Mouse (Mus musculus): ENCODE measurements around the gene Ccdc170. TPM values are rescaled to one million over a fixed set of nuclear protein-coding genes. Genes with fewer than 3 reads are reported as not detected.
"Not testable (repeated sequence)": the region's sequence is repeated elsewhere in the genome, so short reads cannot be mapped to it uniquely, and the experiment has no call there.

Ccdc170 gene
- total RNA-seq (2017) = not detected in 2 replicates

- ATAC-seq (replicated peaks in 1 of 2; ENCODE audit: insufficient read depth in 1 of 2, low FRiP score in 2 of 2, low TSS enrichment in 1 of 2, low read depth in 1 of 2, poor library complexity in 2 of 2, severe bottlenecking in 2 of 2) = no peak
Measured at GRCm38 (mm10) chr10:4482355-4482754, at the start of gene Ccdc170. TSS of gene Ccdc170 (plus strand) at chr10:4482502.

DNA sequence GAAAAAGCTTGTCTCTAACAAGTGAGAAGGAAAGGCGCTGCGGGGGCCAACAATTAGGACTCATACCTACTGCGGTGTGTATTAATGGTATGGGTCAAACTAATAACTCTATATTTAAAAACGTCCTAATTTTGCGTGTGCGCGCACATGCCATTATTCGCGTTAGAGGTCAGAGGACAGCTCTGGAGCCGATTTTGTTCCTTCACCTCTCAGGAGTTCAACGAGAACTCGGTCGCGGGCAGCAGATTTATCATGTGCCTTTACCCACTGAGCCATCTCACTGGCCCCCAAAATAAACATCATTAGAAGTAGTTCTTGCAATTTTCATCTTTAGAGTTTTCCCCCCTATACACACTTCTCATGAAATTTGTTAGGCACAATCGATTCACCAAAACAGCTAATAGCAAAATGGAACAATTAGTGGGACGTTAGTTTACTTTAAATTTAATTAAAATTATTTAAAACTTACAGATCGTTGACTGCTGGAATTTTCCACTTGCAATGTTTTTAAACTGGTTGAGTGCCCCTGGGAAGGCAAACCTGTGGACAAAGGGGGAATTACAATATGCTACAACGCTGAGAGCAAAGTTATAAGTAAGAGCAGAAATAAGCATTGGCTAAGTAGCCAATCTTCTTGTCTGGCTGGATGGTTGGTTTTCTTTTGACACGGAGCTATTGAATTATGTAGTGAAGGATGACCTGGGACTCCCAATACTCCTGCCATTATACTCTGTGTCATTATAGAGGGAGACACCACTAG lies 49.1 kb upstream of the Ccdc170 start:
- 0 out of 4 replicates have a peak, but pooled peaks have one; percentile 24 to 37 for ATAC-seq (replicated peaks in 1 of 2; ENCODE audit: insufficient read depth in 1 of 2, low FRiP score in 2 of 2, low TSS enrichment in 1 of 2, low read depth in 1 of 2, poor library complexity in 2 of 2, severe bottlenecking in 2 of 2)

GRCm38 (mm10) chr10:4433871-4434270 lies 48.4 kb upstream of the Ccdc170 start:
- not testable (repeated sequence) for ATAC-seq (replicated peaks in 1 of 2; ENCODE audit: insufficient read depth in 1 of 2, low FRiP score in 2 of 2, low TSS enrichment in 1 of 2, low read depth in 1 of 2, poor library complexity in 2 of 2, severe bottlenecking in 2 of 2)

- no peak for ATAC-seq (replicated peaks in 1 of 2; ENCODE audit: insufficient read depth in 1 of 2, low FRiP score in 2 of 2, low TSS enrichment in 1 of 2, low read depth in 1 of 2, poor library complexity in 2 of 2, severe bottlenecking in 2 of 2)
Measured at GRCm38 (mm10) chr10:4435416-4435815, 46.9 kb upstream of the Ccdc170 start.

- ATAC-seq (replicated peaks in 1 of 2; ENCODE audit: insufficient read depth in 1 of 2, low FRiP score in 2 of 2, low TSS enrichment in 1 of 2, low read depth in 1 of 2, poor library complexity in 2 of 2, severe bottlenecking in 2 of 2) = 0 out of 4 replicates have a peak, but pooled peaks of 1 of the 2 experiments have one; percentile 21
Measured at GRCm38 (mm10) chr10:4456409-4456808, 25.9 kb upstream of the Ccdc170 start.

GRCm38 (mm10) chr10:4460201-4460600 lies 22.1 kb upstream of the Ccdc170 start:
- no peak for ATAC-seq (replicated peaks in 1 of 2; ENCODE audit: insufficient read depth in 1 of 2, low FRiP score in 2 of 2, low TSS enrichment in 1 of 2, low read depth in 1 of 2, poor library complexity in 2 of 2, severe bottlenecking in 2 of 2)

- no peak for ATAC-seq (replicated peaks in 1 of 2; ENCODE audit: insufficient read depth in 1 of 2, low FRiP score in 2 of 2, low TSS enrichment in 1 of 2, low read depth in 1 of 2, poor library complexity in 2 of 2, severe bottlenecking in 2 of 2)
Measured at GRCm38 (mm10) chr10:4465799-4466198, 16.5 kb upstream of the Ccdc170 start.

DNA sequence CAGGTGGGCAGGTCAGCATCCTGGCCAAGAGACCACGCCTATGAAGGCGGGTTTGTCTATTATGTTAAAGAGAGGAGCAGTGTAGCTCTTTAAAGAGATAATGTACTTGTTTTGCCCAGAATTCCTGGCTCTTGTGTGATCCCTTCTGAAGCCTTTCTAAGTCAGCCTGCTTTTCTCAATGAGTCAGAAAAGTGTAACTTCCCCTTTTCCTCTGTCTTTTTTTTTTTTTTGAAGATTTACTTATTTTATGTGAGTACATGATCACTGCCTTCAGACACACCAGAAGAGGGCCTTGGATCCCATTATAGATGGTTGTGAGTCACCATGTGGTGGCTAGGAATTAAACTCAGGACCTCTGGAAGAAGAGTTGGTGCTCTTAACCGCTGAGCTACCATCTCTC lies 12.9 kb upstream of the Ccdc170 start:
- peak in 1 of 2 experiments; percentile 39; a peak in 2 of 4 replicates for ATAC-seq (replicated peaks in 1 of 2; ENCODE audit: insufficient read depth in 1 of 2, low FRiP score in 2 of 2, low TSS enrichment in 1 of 2, low read depth in 1 of 2, poor library complexity in 2 of 2, severe bottlenecking in 2 of 2)

DNA sequence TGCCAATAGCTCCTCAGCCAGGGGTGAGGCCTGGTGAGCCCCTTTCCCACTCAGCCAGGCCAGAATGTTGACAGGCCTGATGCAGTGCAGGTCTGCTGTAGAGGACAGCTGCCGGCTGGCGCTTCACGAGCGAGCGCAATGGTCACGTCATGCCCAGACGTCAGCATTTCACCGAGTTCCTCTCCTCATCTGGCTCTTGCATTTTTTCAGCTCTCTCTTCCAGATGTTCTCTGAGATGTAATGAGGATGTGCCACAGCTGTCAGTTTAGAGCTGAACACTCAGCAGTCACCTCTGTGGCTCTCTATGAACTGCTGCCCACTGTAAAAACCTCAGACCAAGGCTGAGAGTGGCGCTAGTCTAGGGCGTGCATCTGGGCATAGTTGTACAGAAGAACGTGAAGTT lies 8.7 kb upstream of the Ccdc170 start:
- ATAC-seq (replicated peaks in 1 of 2; ENCODE audit: insufficient read depth in 1 of 2, low FRiP score in 2 of 2, low TSS enrichment in 1 of 2, low read depth in 1 of 2, poor library complexity in 2 of 2, severe bottlenecking in 2 of 2) = no peak

DNA sequence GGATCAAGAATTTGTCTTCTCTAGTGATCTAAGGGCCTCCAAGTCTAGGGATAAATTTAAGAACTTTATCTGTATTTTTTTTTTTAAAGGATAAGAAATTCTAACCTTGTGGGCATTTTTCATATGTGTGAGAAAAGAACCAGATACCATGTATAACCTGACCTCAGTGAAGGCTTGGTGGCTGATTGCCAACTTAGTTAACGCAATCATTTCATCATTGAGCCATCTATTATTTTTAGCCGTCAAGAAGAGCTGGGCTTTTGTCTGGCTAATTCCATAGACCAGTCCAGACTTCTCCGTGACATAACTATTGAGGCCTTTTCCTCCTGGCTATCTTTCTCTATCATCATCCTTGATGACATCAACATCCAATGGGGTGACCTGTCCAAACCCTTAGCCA lies 6.9 kb upstream of the Ccdc170 start:
- ATAC-seq (replicated peaks in 1 of 2; ENCODE audit: insufficient read depth in 1 of 2, low FRiP score in 2 of 2, low TSS enrichment in 1 of 2, low read depth in 1 of 2, poor library complexity in 2 of 2, severe bottlenecking in 2 of 2) = no peak

DNA sequence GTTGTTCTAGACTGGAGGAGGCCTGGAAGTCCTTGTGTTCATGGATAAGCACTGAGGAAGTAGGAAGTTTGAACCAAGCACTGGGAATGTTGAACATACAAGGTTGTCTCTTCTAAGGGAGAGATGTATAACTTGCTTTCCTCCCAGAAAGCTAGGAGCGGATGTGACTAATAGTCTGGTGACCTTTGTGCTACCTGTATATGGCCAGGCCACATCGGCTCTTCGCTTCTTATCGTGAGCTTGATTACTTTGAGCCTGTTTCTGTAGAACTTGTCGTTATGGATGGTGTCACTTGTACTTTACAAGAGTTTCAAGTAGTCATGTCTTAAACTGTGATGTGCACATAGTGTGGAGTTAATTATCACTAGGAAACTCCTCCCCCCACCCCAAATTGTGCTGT lies 5.7 kb upstream of the Ccdc170 start:
- no peak for ATAC-seq (replicated peaks in 1 of 2; ENCODE audit: insufficient read depth in 1 of 2, low FRiP score in 2 of 2, low TSS enrichment in 1 of 2, low read depth in 1 of 2, poor library complexity in 2 of 2, severe bottlenecking in 2 of 2)

DNA sequence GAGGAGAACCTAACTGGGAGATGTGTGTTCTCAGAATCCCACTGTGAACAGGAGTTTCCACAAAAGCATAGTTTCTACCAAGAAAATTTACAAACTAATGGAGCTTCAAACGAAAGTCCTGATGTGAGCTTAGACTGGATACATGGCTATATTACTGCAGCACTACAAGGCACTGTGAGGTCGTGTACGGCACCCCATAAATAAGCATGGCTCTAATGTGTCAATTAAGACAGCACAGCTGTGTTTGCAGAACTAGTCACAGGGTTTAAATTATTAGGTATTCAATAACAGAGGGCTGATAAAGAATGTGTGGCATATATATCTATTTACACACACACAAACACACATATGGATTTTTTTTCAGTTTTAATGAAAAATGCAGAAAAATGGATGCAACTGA lies 1.4 kb upstream of the Ccdc170 start:
- ATAC-seq (replicated peaks in 1 of 2; ENCODE audit: insufficient read depth in 1 of 2, low FRiP score in 2 of 2, low TSS enrichment in 1 of 2, low read depth in 1 of 2, poor library complexity in 2 of 2, severe bottlenecking in 2 of 2) = no peak

GRCm38 (mm10) chr10:4481695-4482094 lies 607 bp upstream of the Ccdc170 start:
- no peak for ATAC-seq (replicated peaks in 1 of 2; ENCODE audit: insufficient read depth in 1 of 2, low FRiP score in 2 of 2, low TSS enrichment in 1 of 2, low read depth in 1 of 2, poor library complexity in 2 of 2, severe bottlenecking in 2 of 2)

- no peak for ATAC-seq (replicated peaks in 1 of 2; ENCODE audit: insufficient read depth in 1 of 2, low FRiP score in 2 of 2, low TSS enrichment in 1 of 2, low read depth in 1 of 2, poor library complexity in 2 of 2, severe bottlenecking in 2 of 2)
Measured at GRCm38 (mm10) chr10:4483848-4484247, 1.5 kb downstream of the Ccdc170 start.

- 0 out of 4 replicates have a peak, but pooled peaks of 1 of the 2 experiments have one; percentile 25 for ATAC-seq (replicated peaks in 1 of 2; ENCODE audit: insufficient read depth in 1 of 2, low FRiP score in 2 of 2, low TSS enrichment in 1 of 2, low read depth in 1 of 2, poor library complexity in 2 of 2, severe bottlenecking in 2 of 2)
Measured at GRCm38 (mm10) chr10:4484986-4485385, 2.7 kb downstream of the Ccdc170 start.

- no peak for ATAC-seq (replicated peaks in 1 of 2; ENCODE audit: insufficient read depth in 1 of 2, low FRiP score in 2 of 2, low TSS enrichment in 1 of 2, low read depth in 1 of 2, poor library complexity in 2 of 2, severe bottlenecking in 2 of 2)
Measured at GRCm38 (mm10) chr10:4489865-4490264, 7.6 kb downstream of the Ccdc170 start.

DNA sequence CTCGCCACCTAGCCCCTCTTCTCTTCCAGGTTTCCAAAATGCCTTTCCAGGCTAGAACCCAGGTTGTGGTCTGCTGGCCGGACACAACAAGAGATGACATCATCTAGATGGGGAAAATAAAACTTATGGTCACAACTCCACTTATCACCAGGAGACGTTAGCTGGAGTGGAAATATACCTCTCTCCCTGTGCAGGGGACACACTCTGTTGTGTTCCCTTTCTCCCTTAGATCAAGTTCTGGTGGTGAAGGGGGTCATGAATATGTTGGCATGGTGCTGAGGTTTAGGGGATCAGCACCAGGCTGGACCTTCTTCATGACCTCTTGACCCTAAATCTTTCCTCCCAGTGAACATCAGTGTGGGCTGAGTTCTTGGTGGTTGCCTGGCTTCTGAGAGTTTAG lies 9.0 kb downstream of the Ccdc170 start:
- no peak for ATAC-seq (replicated peaks in 1 of 2; ENCODE audit: insufficient read depth in 1 of 2, low FRiP score in 2 of 2, low TSS enrichment in 1 of 2, low read depth in 1 of 2, poor library complexity in 2 of 2, severe bottlenecking in 2 of 2)

- ATAC-seq (replicated peaks in 1 of 2; ENCODE audit: insufficient read depth in 1 of 2, low FRiP score in 2 of 2, low TSS enrichment in 1 of 2, low read depth in 1 of 2, poor library complexity in 2 of 2, severe bottlenecking in 2 of 2) = no peak
Measured at GRCm38 (mm10) chr10:4492045-4492444, 9.7 kb downstream of the Ccdc170 start.

DNA sequence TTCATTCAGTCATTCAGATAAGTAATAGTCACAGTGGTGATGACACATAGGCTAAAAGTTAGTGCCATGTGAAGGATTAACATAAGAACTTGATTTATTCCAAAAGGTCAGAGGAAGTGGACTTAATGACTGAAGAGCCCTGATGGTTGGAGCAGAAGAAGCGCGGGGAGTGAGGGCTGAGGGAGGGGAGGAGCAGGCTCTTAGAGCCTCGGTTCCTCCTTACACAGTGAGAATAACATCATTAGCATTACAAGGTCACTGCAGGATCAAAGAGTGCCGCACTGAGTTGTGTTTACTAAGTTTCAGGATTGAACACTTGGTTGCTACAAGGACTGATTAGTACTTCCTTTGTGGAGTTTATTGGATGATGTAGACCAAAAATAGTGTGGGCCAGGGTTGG lies 10.6 kb downstream of the Ccdc170 start:
- no peak for ATAC-seq (replicated peaks in 1 of 2; ENCODE audit: insufficient read depth in 1 of 2, low FRiP score in 2 of 2, low TSS enrichment in 1 of 2, low read depth in 1 of 2, poor library complexity in 2 of 2, severe bottlenecking in 2 of 2)
